Mouse (Mus musculus): ENCODE results near the gene Nfatc2.
A peak's percentile ranks its signal among the peaks of the same experiment; 100 is the strongest.

Nfatc2 gene

GRCm38 (mm10) chr2:168608125-168608564 lies 6.7 kb upstream of the Nfatc2 start:
- DNase-seq, result no peak

- DNase-seq, result no peak
These were observed 3.2 kb upstream of the Nfatc2 start for GRCm38 (mm10) chr2:168604655-168605070.

- DNase-seq, result no peak
These were observed 907 bp upstream of the Nfatc2 start for GRCm38 (mm10) chr2:168602387-168602741.

GRCm38 (mm10) chr2:168600750-168601490 lies 537 bp downstream of the Nfatc2 start:
- DNase-seq, result peak; percentile 61

- no peak for DNase-seq
These were observed 5.8 kb downstream of the Nfatc2 start for GRCm38 (mm10) chr2:168595693-168596092.

GRCm38 (mm10) chr2:168593676-168594075 lies 7.8 kb downstream of the Nfatc2 start:
- DNase-seq, result no peak

GRCm38 (mm10) chr2:168593004-168593403 lies 8.5 kb downstream of the Nfatc2 start:
- DNase-seq, result no peak

GRCm38 (mm10) chr2:168591076-168591475 lies 10.4 kb downstream of the Nfatc2 start:
- no peak for DNase-seq

- DNase-seq, result no peak
These were observed 10.9 kb downstream of the Nfatc2 start for GRCm38 (mm10) chr2:168590556-168590955.

GRCm38 (mm10) chr2:168590168-168590551 lies 11.3 kb downstream of the Nfatc2 start:
- DNase-seq, result peak; percentile 29

- no peak for DNase-seq
These were observed 11.9 kb downstream of the Nfatc2 start for GRCm38 (mm10) chr2:168589368-168590167.

- peak; percentile 39 for DNase-seq
These were observed 12.7 kb downstream of the Nfatc2 start for GRCm38 (mm10) chr2:168588591-168589367.

GRCm38 (mm10) chr2:168587159-168587558 lies 14.3 kb downstream of the Nfatc2 start:
- no peak for DNase-seq

GRCm38 (mm10) chr2:168586512-168586911 lies 14.9 kb downstream of the Nfatc2 start:
- DNase-seq, result no peak

GRCm38 (mm10) chr2:168584857-168585256 lies 16.6 kb downstream of the Nfatc2 start:
- DNase-seq, result peak; percentile 35

GRCm38 (mm10) chr2:168584408-168584807 lies 17.0 kb downstream of the Nfatc2 start:
- DNase-seq, result no peak

- DNase-seq, result no peak
These were observed 18.4 kb downstream of the Nfatc2 start for GRCm38 (mm10) chr2:168583084-168583483.

- no peak for DNase-seq
These were observed 20.1 kb downstream of the Nfatc2 start for GRCm38 (mm10) chr2:168581207-168581854.

GRCm38 (mm10) chr2:168580295-168580915 lies 21.1 kb downstream of the Nfatc2 start:
- no peak for DNase-seq

- no peak for DNase-seq
These were observed 21.8 kb downstream of the Nfatc2 start for GRCm38 (mm10) chr2:168579601-168580130.

GRCm38 (mm10) chr2:168579109-168579508 lies 22.3 kb downstream of the Nfatc2 start:
- no peak for DNase-seq

GRCm38 (mm10) chr2:168578132-168578531 lies 23.3 kb downstream of the Nfatc2 start:
- DNase-seq, result no peak

All from right cerebral cortex, postnatal 14 days (tissue).